Mouse (Mus musculus): ENCODE results near the gene B3gnt8. TPM values are rescaled to one million over a fixed set of nuclear protein-coding genes. Genes with fewer than 3 reads are reported as not detected.

The B3gnt8 gene
- polyA plus RNA-seq, 2 experiments from 2014 or later, result 0.21 to 0.79 TPM

GRCm38 (mm10) chr7:25666381-25666780, 39.9 kb downstream of the B3gnt8 start:
- ATAC-seq, result no peak

GRCm38 (mm10) chr7:25669158-25669557, 42.7 kb downstream of the B3gnt8 start:
- ATAC-seq, result no peak

- ATAC-seq, result no peak
Measured at GRCm38 (mm10) chr7:25669631-25670030, 43.2 kb downstream of the B3gnt8 start.

- ATAC-seq, result no peak
Measured at GRCm38 (mm10) chr7:25670096-25670495, 43.6 kb downstream of the B3gnt8 start.

GRCm38 (mm10) chr7:25671686-25672085, 45.2 kb downstream of the B3gnt8 start:
- ATAC-seq, result no peak

- ATAC-seq, result no peak
Measured at GRCm38 (mm10) chr7:25672442-25672841, 46.0 kb downstream of the B3gnt8 start.

GRCm38 (mm10) chr7:25674297-25674696, 47.8 kb downstream of the B3gnt8 start:
- no peak for ATAC-seq

GRCm38 (mm10) chr7:25674719-25675300, 48.4 kb downstream of the B3gnt8 start, which contains the start of gene Tmem91:
Tmem91 (minus strand) TSS chr7:25675166.
- no peak for ATAC-seq

GRCm38 (mm10) chr7:25675405-25675804, 49.0 kb downstream of the B3gnt8 start:
- ATAC-seq, result no peak

GRCm38 (mm10) chr7:25676085-25676781, 49.8 kb downstream of the B3gnt8 start:
- no peak for ATAC-seq

GRCm38 (mm10) chr7:25677013-25677412, 50.6 kb downstream of the B3gnt8 start:
- ATAC-seq, result no peak

GRCm38 (mm10) chr7:25679971-25680370, 53.5 kb downstream of the B3gnt8 start:
- ATAC-seq, result no peak

- ATAC-seq, result peak; percentile 80
Measured at GRCm38 (mm10) chr7:25680514-25681258, 54.2 kb downstream of the B3gnt8 start, which contains the start of gene B9d2. B9d2 (plus strand) TSS chr7:25680780.

GRCm38 (mm10) chr7:25681341-25682231, 55.1 kb downstream of the B3gnt8 start:
- no peak for ATAC-seq

GRCm38 (mm10) chr7:25683474-25684180, 57.2 kb downstream of the B3gnt8 start:
- peak; percentile 55 for ATAC-seq

- ATAC-seq, result no peak
Measured at GRCm38 (mm10) chr7:25684659-25685058, 58.2 kb downstream of the B3gnt8 start.

Other genes with a start within 250 kb of the B3gnt8 start
- 10 to 100 TPM in 1 of 2 experiments, 1 to 10 TPM in 1; 8.5 to 10.7 TPM for gene Lipe, start 227.9 kb upstream of the B3gnt8 start, polyA plus RNA-seq (2017; shearing (Covaris generic))
- not detected for gene Cxcl17, start 213.8 kb upstream of the B3gnt8 start, polyA plus RNA-seq (2017; shearing (Covaris generic))
- under 1 TPM in 1 of 2 experiments, not detected in 1; 0.33 TPM for gene Ceacam1, start 149.1 kb upstream of the B3gnt8 start, polyA plus RNA-seq (2017; shearing (Covaris generic))
- gene Ceacam2, start 86.8 kb upstream of the B3gnt8 start, polyA plus RNA-seq (2017; shearing (Covaris generic)), result not detected
- gene Erich4, start 10.8 kb upstream of the B3gnt8 start, polyA plus RNA-seq (2017; shearing (Covaris generic)), result not detected
- gene Dmac2, start 7.2 kb upstream of the B3gnt8 start, polyA plus RNA-seq (2017; shearing (Covaris generic)), result 10 to 100 TPM; 36.4 to 42.7 TPM
- gene Bckdha, start 32.3 kb downstream of the B3gnt8 start, polyA plus RNA-seq (2017; shearing (Covaris generic)), result 10 to 100 TPM; 15.3 to 15.8 TPM
- 100 to 1,000 TPM in 1 of 2 experiments, 10 to 100 TPM in 1; 94.5 to 110 TPM for gene Exosc5, start 32.5 kb downstream of the B3gnt8 start, polyA plus RNA-seq (2017; shearing (Covaris generic))
- gene Tmem91, start 48.5 kb downstream of the B3gnt8 start, polyA plus RNA-seq (2017; shearing (Covaris generic)), result 10 to 100 TPM; 10.4 to 11.6 TPM
- gene B9d2, start 54.1 kb downstream of the B3gnt8 start, polyA plus RNA-seq (2017; shearing (Covaris generic)), result 10 to 100 TPM; 54.0 to 70.8 TPM
- 1 to 10 TPM; 4.7 to 8.6 TPM for gene Tgfb1, start 60.3 kb downstream of the B3gnt8 start, polyA plus RNA-seq (2017; shearing (Covaris generic))
- gene Ccdc97, start 92.4 kb downstream of the B3gnt8 start, polyA plus RNA-seq (2017; shearing (Covaris generic)), result 10 to 100 TPM; 31.1 to 46.9 TPM
- 10 to 100 TPM; 47.1 to 58.0 TPM for gene Hnrnpul1, start 128.1 kb downstream of the B3gnt8 start, polyA plus RNA-seq (2017; shearing (Covaris generic))
- gene Axl, start 162.1 kb downstream of the B3gnt8 start, polyA plus RNA-seq (2017; shearing (Covaris generic)), result 10 to 100 TPM; 16.5 to 26.4 TPM
- gene Cyp2s1, start 190.3 kb downstream of the B3gnt8 start, polyA plus RNA-seq (2017; shearing (Covaris generic)), result 1 to 10 TPM; 3.2 to 4.9 TPM